Mouse (Mus musculus): ENCODE measurements around the gene 4930404N11Rik. TPM values are rescaled to one million over a fixed set of nuclear protein-coding genes. Genes with fewer than 3 reads are reported as not detected.

The 4930404N11Rik gene
- polyA plus RNA-seq, 1 experiment from 2014 or later: 1.1 TPM

GRCm38 (mm10) chr10:81325781-81326180 lies 39.8 kb downstream of the 4930404N11Rik start:
- Histone ChIP-seq H3K9me3 (no peaks in the 10 kb centered on the region), H3K36me3 (peaks cover 57% of the 10 kb centered on the region), H3K4me1 (peaks cover 61% of the 10 kb centered on the region), H3K9ac (no peak overlapping the region), H3K27ac (replicated peaks) (peak overlapping the region; percentile 96; the same call in 1 of the 2 replicates), H3K4me3 (no peak overlapping the region), H3K4me2 (no peak overlapping the region), H3K27me3 (replicated peaks) (no peaks in the 10 kb centered on the region)
- WGBS: 90% methylated on average over 18 of the region's 18 CpGs
- ATAC-seq (ENCODE audit: extremely low read depth, insufficient number of reproducible peaks, low FRiP score, low TSS enrichment): no peak

- Histone ChIP-seq H3K27ac (replicated peaks) (no peak overlapping the region), H3K4me1 (peaks cover 55% of the 10 kb centered on the region), H3K4me3 (no peak overlapping the region), H3K27me3 (replicated peaks) (no peaks in the 10 kb centered on the region), H3K4me2 (no peak overlapping the region), H3K36me3 (peaks cover 57% of the 10 kb centered on the region), H3K9me3 (no peaks in the 10 kb centered on the region), H3K9ac (no peak overlapping the region)
- 91% methylated on average over 21 of the region's 21 CpGs for WGBS
- no peak for ATAC-seq (ENCODE audit: extremely low read depth, insufficient number of reproducible peaks, low FRiP score, low TSS enrichment)
Observed at GRCm38 (mm10) chr10:81325176-81325575, 40.4 kb downstream of the 4930404N11Rik start.

GRCm38 (mm10) chr10:81323791-81324530 lies 41.7 kb downstream of the 4930404N11Rik start:
- no peak for ATAC-seq (ENCODE audit: extremely low read depth, insufficient number of reproducible peaks, low FRiP score, low TSS enrichment)
- Histone ChIP-seq H3K9ac (no peak overlapping the region), H3K9me3 (no peaks in the 10 kb centered on the region), H3K27me3 (replicated peaks) (no peaks in the 10 kb centered on the region), H3K27ac (replicated peaks) (no peak overlapping the region), H3K4me3 (no peak overlapping the region), H3K4me1 (peaks cover 53% of the 10 kb centered on the region), H3K4me2 (no peak overlapping the region), H3K36me3 (peaks cover 57% of the 10 kb centered on the region)
- WGBS: 92% methylated on average over 18 of the region's 18 CpGs

DNA sequence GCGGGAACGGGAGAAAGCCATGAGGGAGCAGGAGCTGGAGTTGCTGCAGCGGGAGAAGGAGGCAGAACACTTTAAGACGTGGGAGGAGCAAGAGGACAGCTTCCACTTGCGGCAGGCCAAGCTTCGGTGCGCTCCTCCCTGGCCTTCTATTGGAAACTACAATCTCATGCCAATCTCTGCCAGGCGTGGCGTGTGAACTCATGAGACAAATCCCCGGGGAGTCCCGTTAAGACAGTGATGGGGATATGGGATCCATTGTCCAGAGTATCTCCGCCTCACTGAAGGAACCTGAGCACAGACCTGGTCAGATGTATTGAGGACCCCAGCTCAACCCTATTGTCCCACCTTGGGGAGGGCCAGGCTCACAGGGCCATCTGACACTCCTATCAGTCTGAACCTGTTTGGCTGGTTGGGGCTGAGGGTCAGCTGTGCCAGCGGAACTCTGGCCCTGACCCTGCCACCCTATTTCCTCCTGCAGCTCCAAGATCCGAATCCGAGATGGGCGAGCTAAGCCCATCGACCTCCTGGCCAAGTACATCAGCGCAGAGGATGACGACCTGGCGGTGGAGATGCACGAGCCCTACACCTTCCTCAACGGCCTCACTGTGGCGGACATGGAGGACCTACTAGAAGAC lies 42.4 kb downstream of the 4930404N11Rik start:
- Histone ChIP-seq H3K4me3 (no peak overlapping the region), H3K36me3 (peaks cover 64% of the 10 kb centered on the region), H3K27me3 (replicated peaks) (no peaks in the 10 kb centered on the region), H3K4me1 (peaks cover 53% of the 10 kb centered on the region), H3K9ac (no peak overlapping the region), H3K27ac (replicated peaks) (no peak overlapping the region), H3K9me3 (no peaks in the 10 kb centered on the region), H3K4me2 (no peak overlapping the region)
- WGBS: 91% methylated on average over 23 of the region's 23 CpGs
- ATAC-seq (ENCODE audit: extremely low read depth, insufficient number of reproducible peaks, low FRiP score, low TSS enrichment): no peak

DNA sequence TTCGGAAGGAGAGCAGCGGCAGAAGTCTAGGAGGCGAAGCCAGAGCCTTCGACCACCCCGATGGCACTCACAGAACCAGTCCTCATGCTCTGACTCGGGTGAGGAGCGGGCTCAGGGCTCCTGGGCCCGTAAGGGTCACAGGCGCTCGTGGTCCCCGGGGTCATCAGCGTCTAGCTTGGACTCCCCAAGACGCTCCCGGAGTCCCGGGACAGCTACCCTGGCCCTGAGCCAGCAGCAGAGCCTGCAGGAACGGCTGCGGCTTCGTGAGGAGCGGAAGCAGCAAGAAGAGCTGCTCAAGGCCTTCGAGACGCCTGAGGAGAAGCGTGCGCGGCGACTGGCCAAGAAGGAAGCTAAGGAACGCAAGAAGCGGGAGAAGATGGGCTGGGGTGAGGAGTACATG lies 43.2 kb downstream of the 4930404N11Rik start:
- H3K4me1 ChIP-seq: peaks cover 52% of the 10 kb centered on the region
- ATAC-seq (ENCODE audit: extremely low read depth, insufficient number of reproducible peaks, low FRiP score, low TSS enrichment): no peak
- WGBS: 91% methylated on average over 27 of the region's 27 CpGs
- peak overlapping the region; percentile 96 for H3K9ac ChIP-seq
- H3K4me2 ChIP-seq: peak overlapping the region; percentile 94
- no peak overlapping the region for H3K27ac ChIP-seq (replicated peaks)
- no peaks in the 10 kb centered on the region for H3K27me3 ChIP-seq (replicated peaks)
- H3K4me3 ChIP-seq: peak overlapping the region; percentile 99
- H3K36me3 ChIP-seq: peaks cover 67% of the 10 kb centered on the region
- H3K9me3 ChIP-seq: no peaks in the 10 kb centered on the region

- H3K27me3 ChIP-seq (replicated peaks): no peaks in the 10 kb centered on the region
- H3K4me3 ChIP-seq: peak overlapping the region; percentile 99
- peaks cover 53% of the 10 kb centered on the region for H3K4me1 ChIP-seq
- peak overlapping the region; percentile 96 for H3K9ac ChIP-seq
- peak overlapping the region; percentile 94 for H3K4me2 ChIP-seq
- 2% methylated on average over 20 of the region's 20 CpGs for WGBS
- H3K9me3 ChIP-seq: no peaks in the 10 kb centered on the region
- ATAC-seq (ENCODE audit: extremely low read depth, insufficient number of reproducible peaks, low FRiP score, low TSS enrichment): no peak
- peaks cover 58% of the 10 kb centered on the region for H3K36me3 ChIP-seq
- peak overlapping the region; percentile 89 for H3K27ac ChIP-seq (replicated peaks)
Observed at GRCm38 (mm10) chr10:81321436-81321835, 44.2 kb downstream of the 4930404N11Rik start.

DNA sequence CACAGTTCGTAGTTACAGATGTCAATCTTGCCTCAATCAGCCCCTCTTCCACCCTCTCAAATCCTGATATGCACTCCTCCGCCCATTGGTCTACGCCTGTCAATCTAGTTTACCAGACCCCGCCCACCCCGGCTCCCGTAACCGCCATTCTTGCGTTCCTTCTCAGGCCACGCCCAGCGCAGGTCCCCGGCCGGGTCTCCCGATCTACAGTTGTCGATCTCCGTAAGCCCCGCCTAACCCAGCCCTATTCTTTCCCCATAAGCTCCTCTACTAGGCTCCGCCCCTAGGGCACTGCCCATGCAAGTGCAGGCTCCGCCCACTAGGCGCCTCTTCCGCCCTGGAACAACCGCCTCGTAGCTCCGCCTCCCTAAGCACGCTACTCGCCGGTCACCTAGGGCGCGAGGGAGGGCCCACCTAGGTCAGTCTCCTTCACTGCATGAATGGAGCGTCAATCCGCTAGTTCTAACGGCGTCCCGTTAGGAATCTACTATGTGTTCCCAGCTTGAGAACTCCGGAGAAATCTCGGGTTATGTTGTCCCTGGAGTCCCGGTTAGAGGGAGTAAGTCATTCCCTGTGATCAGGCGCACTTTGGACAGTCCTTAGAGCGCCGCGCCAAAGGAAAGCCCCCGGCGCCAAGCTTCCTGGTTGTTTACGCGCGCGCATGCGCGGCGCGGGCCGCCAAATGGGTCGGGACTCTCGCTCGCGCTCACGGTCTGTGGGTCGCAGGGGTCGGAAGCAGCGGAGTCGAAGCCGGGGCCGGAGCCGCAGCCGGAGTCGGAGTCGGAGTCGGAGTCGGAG lies 44.9 kb downstream of the 4930404N11Rik start, which contains the start of gene Cactin:
Cactin (plus strand) TSS at position 554 of the 798 bp plus-strand sequence.
- Histone ChIP-seq H3K4me3 (peak within 1 kb of the TSS; percentile 99), H3K9ac (peak within 1 kb of the TSS; percentile 96), H3K27me3 (replicated peaks) (no peaks in the 10 kb centered on the region), H3K4me1 (peaks cover 52% of the 10 kb centered on the region), H3K9me3 (no peaks in the 10 kb centered on the region), H3K4me2 (peak within 1 kb of the TSS; percentile 94), H3K36me3 (peaks cover 58% of the 10 kb centered on the region), H3K27ac (replicated peaks) (peak within 1 kb of the TSS; percentile 89)
- WGBS: under 1% methylated on average over 68 of the region's 68 CpGs
- ATAC-seq (ENCODE audit: extremely low read depth, insufficient number of reproducible peaks, low FRiP score, low TSS enrichment): peak; percentile 88

- ATAC-seq (ENCODE audit: extremely low read depth, insufficient number of reproducible peaks, low FRiP score, low TSS enrichment): peak; percentile 74
- WGBS: 2% methylated on average over 38 of the region's 38 CpGs
- H3K36me3 ChIP-seq: peaks cover 58% of the 10 kb centered on the region
Observed at GRCm38 (mm10) chr10:81319741-81320549, 45.7 kb downstream of the 4930404N11Rik start.

DNA sequence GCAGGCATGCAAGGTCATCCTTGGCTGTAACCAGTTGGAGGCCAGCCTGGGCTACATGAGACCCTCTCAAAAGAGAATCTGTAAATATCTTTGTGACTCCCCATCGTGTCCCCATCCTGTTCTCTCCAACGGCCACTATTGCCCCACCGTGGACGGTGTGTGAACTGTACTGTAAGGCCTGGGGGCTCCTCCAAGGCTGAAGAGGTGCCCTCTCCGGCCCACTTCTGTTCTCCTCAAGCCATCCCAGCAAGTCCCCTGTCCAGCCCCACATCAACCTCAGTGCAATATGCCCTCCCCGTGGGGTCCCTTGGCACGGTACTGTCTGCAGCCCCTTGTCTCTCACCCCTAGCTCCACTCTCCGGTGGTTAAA lies 46.3 kb downstream of the 4930404N11Rik start:
- Histone ChIP-seq H3K9me3 (no peaks in the 10 kb centered on the region), H3K36me3 (peaks cover 58% of the 10 kb centered on the region), H3K27me3 (replicated peaks) (no peaks in the 10 kb centered on the region), H3K9ac (peak overlapping the region; percentile 82), H3K4me1 (peaks cover 52% of the 10 kb centered on the region), H3K4me3 (peak overlapping the region; percentile 99), H3K27ac (replicated peaks) (peak overlapping the region; percentile 89), H3K4me2 (peak overlapping the region; percentile 94)
- WGBS: 32% methylated on average over 8 of the region's 8 CpGs
- no peak for ATAC-seq (ENCODE audit: extremely low read depth, insufficient number of reproducible peaks, low FRiP score, low TSS enrichment)

More at GRCm38 (mm10) chr10:81319741-81320549, 45.7 kb downstream of the 4930404N11Rik start:
- peak overlapping the region; percentile 99 for H3K4me3 ChIP-seq
- peaks cover 52% of the 10 kb centered on the region for H3K4me1 ChIP-seq
- peak overlapping the region; percentile 94 for H3K4me2 ChIP-seq
- peak overlapping the region; percentile 89 for H3K27ac ChIP-seq (replicated peaks)
- peak overlapping the region; percentile 82 for H3K9ac ChIP-seq
- no peaks in the 10 kb centered on the region for H3K9me3 ChIP-seq
- no peaks in the 10 kb centered on the region for H3K27me3 ChIP-seq (replicated peaks)

DNA sequence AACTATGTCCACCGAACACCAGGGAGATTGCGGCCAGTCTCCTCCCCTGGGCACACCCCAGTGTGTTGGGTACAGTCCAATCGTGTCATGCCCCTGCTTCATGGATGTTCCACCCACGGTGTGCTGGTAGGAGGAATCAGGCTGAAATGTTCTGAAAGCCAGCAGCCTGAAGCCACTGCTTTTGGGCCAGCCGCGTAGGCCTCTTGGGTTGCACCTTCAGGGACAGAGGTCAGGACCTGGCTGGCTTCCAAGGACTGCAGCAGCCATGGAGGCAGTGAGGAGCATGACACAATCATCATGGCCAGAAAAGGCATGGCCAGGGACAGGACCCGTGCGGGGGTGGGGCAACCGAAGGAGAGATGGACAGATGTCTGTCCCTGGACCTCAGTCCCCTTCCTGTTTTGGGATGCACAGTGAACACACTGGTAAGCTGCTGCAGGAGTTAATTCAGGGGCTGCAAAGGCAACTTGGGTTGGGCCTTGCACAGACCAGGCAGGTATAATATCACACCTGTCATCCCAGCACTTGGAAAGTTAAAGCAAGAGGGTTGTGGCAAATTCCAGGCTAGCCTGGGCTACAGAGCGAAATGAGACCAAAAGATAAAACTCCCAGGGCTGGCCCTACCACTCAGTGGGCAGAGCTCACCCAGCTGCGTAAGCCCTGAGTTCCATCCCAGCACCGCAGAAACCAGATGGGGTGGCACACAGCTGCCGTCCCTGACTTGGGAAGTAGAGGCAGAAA lies 46.9 kb downstream of the 4930404N11Rik start:
- peak overlapping the region; percentile 94 for H3K4me2 ChIP-seq
- H3K4me1 ChIP-seq: peaks cover 52% of the 10 kb centered on the region
- H3K9me3 ChIP-seq: no peaks in the 10 kb centered on the region
- H3K27ac ChIP-seq (replicated peaks): peak overlapping the region; percentile 89; the same call in 1 of the 2 replicates
- H3K36me3 ChIP-seq: peaks cover 58% of the 10 kb centered on the region
- H3K4me3 ChIP-seq: peak overlapping the region; percentile 99
- ATAC-seq (ENCODE audit: extremely low read depth, insufficient number of reproducible peaks, low FRiP score, low TSS enrichment): no peak
- 87% methylated on average over 13 of the region's 13 CpGs for WGBS
- peak overlapping the region; percentile 82 for H3K9ac ChIP-seq
- no peaks in the 10 kb centered on the region for H3K27me3 ChIP-seq (replicated peaks)

All from heart, embryonic 13.5 days (tissue).